Mouse (Mus musculus) limb, embryonic 13.5 days (tissue): ENCODE results near the gene Sntb2. TPM values are rescaled to one million over a fixed set of nuclear protein-coding genes. Genes with fewer than 3 reads are reported as not detected.
A peak's percentile ranks its signal among the peaks of the same experiment; 100 is the strongest.

Experiments used
- ATAC-seq: fragments of 200-750 bp; cut with Nextera tagmentation; 2 replicates; pipeline ENCODE4 v1.8.0; 2017; ENCODE audit warnings: low read depth, moderate number of reproducible peaks, moderate TSS enrichment; ENCODE audit not compliant: low FRiP score
- H3K27ac ChIP-seq: fragments of 300-500 bp; sonication (generic); 2 replicates; pipeline ENCODE4 v1.5.1; 2015; ENCODE audit warnings: inconsistent platforms, mild to moderate bottlenecking, moderate library complexity
- H3K27me3 ChIP-seq: fragments of 300-500 bp; sonication (generic); 2 replicates; pipeline ENCODE4 v1.6.1; 2015; ENCODE audit warnings: mild to moderate bottlenecking, inconsistent platforms
- H3K36me3 ChIP-seq: fragments of 300-500 bp; sonication (generic); 2 replicates; pipeline ENCODE4 v1.6.1; 2015; ENCODE audit warnings: inconsistent platforms, mild to moderate bottlenecking, moderate library complexity
- H3K4me1 ChIP-seq: fragments of 300-500 bp; sonication (generic); 2 replicates; pipeline ENCODE4 v1.6.1; 2015; ENCODE audit warnings: inconsistent platforms
- H3K4me2 ChIP-seq: fragments of 300-500 bp; sonication (generic); replicated peaks from 2 replicates; pipeline ENCODE4 v1.6.1; 2015; ENCODE audit warnings: inconsistent platforms, mild to moderate bottlenecking, moderate library complexity
- H3K4me3 ChIP-seq: fragments of 300-500 bp; sonication (generic); 2 replicates; pipeline ENCODE4 v1.5.1; 2015; ENCODE audit warnings: moderate library complexity, mild to moderate bottlenecking, inconsistent platforms
- H3K9ac ChIP-seq: fragments of 300-500 bp; sonication (generic); 2 replicates; pipeline ENCODE4 v1.6.1; 2015; ENCODE audit warnings: mild to moderate bottlenecking, inconsistent platforms
- H3K9me3 ChIP-seq: fragments of 300-500 bp; sonication (generic); 2 replicates; pipeline ENCODE4 v1.6.1; 2016; ENCODE audit warnings: inconsistent platforms
- WGBS: fragments of 180-500 bp; shearing (Covaris S2); methylation state at CpG from one replicate; pipeline ENCODE4 v1.1.7; 2015; 5-methylcytosine and 5-hydroxymethylcytosine counted together
- polyA plus RNA-seq: library from polyadenylated mRNA; unstranded; fragments of >200 nt; fragmentation: Nextera tagmentation; extraction: Ambion mirVana; gene quantifications from 2 replicates; pipeline ENCODE4 v1.2.1, GENCODE M21; 2015

Gene Sntb2
- 16.4 and 17.7 TPM in 2 replicates for polyA plus RNA-seq

GRCm38 (mm10) chr8:106935324-106935869 lies at the start of gene Sntb2:
Sntb2 (plus strand) TSS chr8:106935750.
- Histone ChIP-seq H3K36me3 (no peaks in the 10 kb centered on the region), H3K9ac (peak within 1 kb of the TSS; percentile 94), H3K27ac (peak within 1 kb of the TSS; percentile 91), H3K4me2 (peak within 1 kb of the TSS; percentile 90), H3K9me3 (no peaks in the 10 kb centered on the region), H3K4me3 (peak within 1 kb of the TSS; percentile 89), H3K27me3 (no peaks in the 10 kb centered on the region), H3K4me1 (peaks cover 47% of the 10 kb centered on the region)
- 0% methylated on average over 41 of the region's 41 CpGs for WGBS
- ATAC-seq = peak; percentile 77

GRCm38 (mm10) chr8:106887336-106888189 lies 48.0 kb upstream of the Sntb2 start:
- no peak for ATAC-seq
- peaks cover 19% of the 10 kb centered on the region for H3K4me1 ChIP-seq
- H3K27me3 ChIP-seq = no peaks in the 10 kb centered on the region
- 53% methylated on average over 5 of the region's 5 CpGs for WGBS
- no peak overlapping the region for H3K9ac ChIP-seq
- no peak overlapping the region for H3K4me3 ChIP-seq
- peaks cover 44% of the 10 kb centered on the region for H3K36me3 ChIP-seq
- no peak overlapping the region for H3K27ac ChIP-seq
- H3K4me2 ChIP-seq = no peak overlapping the region
- H3K9me3 ChIP-seq = no peaks in the 10 kb centered on the region

- no peak overlapping the region for H3K4me2 ChIP-seq
- no peak overlapping the region for H3K27ac ChIP-seq
- H3K27me3 ChIP-seq = no peaks in the 10 kb centered on the region
- no peak overlapping the region for H3K9ac ChIP-seq
- no peaks in the 10 kb centered on the region for H3K9me3 ChIP-seq
- WGBS = 84% methylated on average over 3 of the region's 3 CpGs
- H3K36me3 ChIP-seq = peaks cover 32% of the 10 kb centered on the region
- peaks cover 19% of the 10 kb centered on the region for H3K4me1 ChIP-seq
- H3K4me3 ChIP-seq = no peak overlapping the region
- ATAC-seq = no peak
These were observed 46.7 kb upstream of the Sntb2 start for GRCm38 (mm10) chr8:106888803-106889202.

GRCm38 (mm10) chr8:106892210-106892805 lies 43.2 kb upstream of the Sntb2 start:
- Histone ChIP-seq H3K36me3 (peaks cover 26% of the 10 kb centered on the region), H3K4me3 (peak overlapping the region; percentile 88), H3K9ac (peak overlapping the region; percentile 97), H3K4me1 (peaks cover 29% of the 10 kb centered on the region), H3K27me3 (no peaks in the 10 kb centered on the region), H3K27ac (peak overlapping the region; percentile 95), H3K9me3 (no peaks in the 10 kb centered on the region), H3K4me2 (peak overlapping the region; percentile 73)
- WGBS = 0% methylated on average over 15 of the region's 15 CpGs
- ATAC-seq = no peak

GRCm38 (mm10) chr8:106892806-106893451 lies 42.6 kb upstream of the Sntb2 start:
- WGBS = 1% methylated on average over 51 of the region's 57 CpGs
- Histone ChIP-seq H3K27ac (peak overlapping the region; percentile 95), H3K27me3 (no peaks in the 10 kb centered on the region), H3K36me3 (peaks cover 32% of the 10 kb centered on the region), H3K4me3 (peak overlapping the region; percentile 88), H3K9ac (peak overlapping the region; percentile 97), H3K4me2 (peak overlapping the region; percentile 73), H3K9me3 (no peaks in the 10 kb centered on the region), H3K4me1 (peaks cover 29% of the 10 kb centered on the region)
- ATAC-seq = peak; percentile 85

- peak within 1 kb of the TSS; percentile 97 for H3K9ac ChIP-seq
- peaks cover 39% of the 10 kb centered on the region for H3K36me3 ChIP-seq
- no peaks in the 10 kb centered on the region for H3K9me3 ChIP-seq
- ATAC-seq = peak; percentile 94
- H3K4me2 ChIP-seq = peak within 1 kb of the TSS; percentile 73
- under 1% methylated on average over 61 of the region's 63 CpGs for WGBS
- no peaks in the 10 kb centered on the region for H3K27me3 ChIP-seq
- peaks cover 29% of the 10 kb centered on the region for H3K4me1 ChIP-seq
- H3K4me3 ChIP-seq = peak within 1 kb of the TSS; percentile 88
- peak within 1 kb of the TSS; percentile 95 for H3K27ac ChIP-seq
These were observed 41.9 kb upstream of the Sntb2 start, which contains the start of gene Utp4 for GRCm38 (mm10) chr8:106893481-106894156. Utp4 (plus strand) TSS chr8:106893636.

GRCm38 (mm10) chr8:106899473-106899872 lies 36.1 kb upstream of the Sntb2 start:
- H3K27me3 ChIP-seq = no peaks in the 10 kb centered on the region
- no peak for ATAC-seq
- H3K4me1 ChIP-seq = peaks cover 3% of the 10 kb centered on the region; the same call in 1 of the 2 replicates
- WGBS = 85% methylated on average over 5 of the region's 5 CpGs
- H3K4me3 ChIP-seq = no peak overlapping the region
- no peak overlapping the region for H3K9ac ChIP-seq
- no peaks in the 10 kb centered on the region for H3K9me3 ChIP-seq
- H3K27ac ChIP-seq = no peak overlapping the region
- H3K36me3 ChIP-seq = peaks cover 97% of the 10 kb centered on the region
- no peak overlapping the region for H3K4me2 ChIP-seq

- WGBS = 92% methylated on average over 17 of the region's 17 CpGs
These were observed 29.6 kb upstream of the Sntb2 start for GRCm38 (mm10) chr8:106905727-106906480.

GRCm38 (mm10) chr8:106906635-106907034 lies 28.9 kb upstream of the Sntb2 start:
- no peak for ATAC-seq
- Histone ChIP-seq H3K4me2 (no peak overlapping the region), H3K27me3 (no peaks in the 10 kb centered on the region), H3K4me3 (no peak overlapping the region), H3K36me3 (peaks cover 84% of the 10 kb centered on the region), H3K27ac (no peak overlapping the region), H3K9me3 (no peaks in the 10 kb centered on the region), H3K4me1 (no peaks in the 10 kb centered on the region), H3K9ac (no peak overlapping the region)
- WGBS = 95% methylated on average over 6 of the region's 6 CpGs

More at GRCm38 (mm10) chr8:106905727-106906480, 29.6 kb upstream of the Sntb2 start:
- no peaks in the 10 kb centered on the region for H3K9me3 ChIP-seq
- H3K27ac ChIP-seq = no peak overlapping the region
- no peak overlapping the region for H3K4me2 ChIP-seq
- no peaks in the 10 kb centered on the region for H3K4me1 ChIP-seq
- H3K9ac ChIP-seq = no peak overlapping the region
- ATAC-seq = no peak
- H3K36me3 ChIP-seq = peaks cover 85% of the 10 kb centered on the region
- no peaks in the 10 kb centered on the region for H3K27me3 ChIP-seq
- H3K4me3 ChIP-seq = no peak overlapping the region

GRCm38 (mm10) chr8:106907450-106907849 lies 28.1 kb upstream of the Sntb2 start:
- Histone ChIP-seq H3K36me3 (peaks cover 82% of the 10 kb centered on the region), H3K4me1 (no peaks in the 10 kb centered on the region), H3K27ac (no peak overlapping the region), H3K9ac (no peak overlapping the region), H3K27me3 (no peaks in the 10 kb centered on the region), H3K9me3 (no peaks in the 10 kb centered on the region), H3K4me3 (no peak overlapping the region), H3K4me2 (no peak overlapping the region)
- no peak for ATAC-seq
- 92% methylated on average over 6 of the region's 6 CpGs for WGBS

GRCm38 (mm10) chr8:106908291-106908690 lies 27.3 kb upstream of the Sntb2 start:
- 86% methylated on average over 7 of the region's 7 CpGs for WGBS
- no peak for ATAC-seq
- no peak overlapping the region for H3K4me2 ChIP-seq
- H3K36me3 ChIP-seq = peaks cover 80% of the 10 kb centered on the region
- H3K4me3 ChIP-seq = no peak overlapping the region
- H3K27me3 ChIP-seq = no peaks in the 10 kb centered on the region
- no peak overlapping the region for H3K27ac ChIP-seq
- no peak overlapping the region for H3K9ac ChIP-seq
- H3K9me3 ChIP-seq = no peaks in the 10 kb centered on the region
- H3K4me1 ChIP-seq = no peaks in the 10 kb centered on the region
